Mouse (Mus musculus) C2C12 (cell line): ENCODE measurements around the gene Foxl1.

Experiments used
- CEBPB ChIP-seq: IDR thresholded peaks from one replicate; pipeline ENCODE4 v1.6.1; 2011; ENCODE audit warnings: low read depth, mild to moderate bottlenecking, control low read depth, moderate library complexity
- CTCF ChIP-seq: IDR thresholded peaks from one replicate; pipeline ENCODE4 v1.5.1; 2011; ENCODE audit not compliant: control insufficient read depth, insufficient read depth, insufficient read length
- FOSL1 ChIP-seq: IDR thresholded peaks from one replicate; pipeline ENCODE4 v1.8.0; 2011; ENCODE audit warnings: mild to moderate bottlenecking, low read length; ENCODE audit not compliant: poor library complexity, insufficient read depth, severe bottlenecking
- MAX ChIP-seq: IDR thresholded peaks from one replicate; pipeline ENCODE4 v1.6.1; 2011; ENCODE audit warnings: mild to moderate bottlenecking, control low read depth
- MYOD1 ChIP-seq: IDR thresholded peaks from one replicate; pipeline ENCODE4 v1.6.1; 2011; ENCODE audit warnings: low read depth; ENCODE audit not compliant: control insufficient read depth, insufficient read length
- MYOG ChIP-seq: IDR thresholded peaks from one replicate; pipeline ENCODE4 v1.6.1; 2011; ENCODE audit not compliant: control insufficient read depth, insufficient read length; ENCODE audit errors: extremely low read depth
- USF1 ChIP-seq: IDR thresholded peaks from one replicate; pipeline ENCODE4 v1.6.1; 2011; ENCODE audit warnings: low read depth, mild to moderate bottlenecking, control low read depth, moderate library complexity

DNA sequence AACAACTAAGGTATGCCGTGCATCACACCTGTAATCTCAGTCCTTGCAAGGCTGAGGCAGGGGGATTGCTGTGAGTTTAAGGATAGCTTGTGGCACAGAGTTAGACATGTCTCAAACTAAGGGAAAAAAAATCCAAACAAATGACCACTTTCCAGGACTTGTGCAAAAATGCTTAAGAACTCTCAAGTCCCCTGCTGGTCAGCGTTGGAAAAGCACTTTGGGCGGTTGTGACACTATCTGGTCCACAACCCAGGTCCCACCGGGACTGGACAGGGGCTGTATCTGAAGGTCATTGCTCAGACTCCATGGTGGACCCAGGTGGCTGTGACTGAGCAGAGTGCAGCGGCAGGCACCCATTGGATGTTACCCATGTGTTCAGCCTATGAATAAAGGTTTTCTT, 2.8 kb downstream of the Foxl1 start:
- TF ChIP-seq CTCF (no peak), MAX (no peak), MYOD1 (no peak), USF1 (no peak), MYOG (no peak), FOSL1 (no peak), CEBPB (no peak)
